Mouse (Mus musculus) midbrain, embryonic 14.5 days (tissue): ENCODE measurements at regions not wholly inside any gene's neighbourhood (a gene's known extent, or its start where the extent isn't known, plus 50 kb on each side); places are given as distances from the start of the nearest gene placed in this dataset.
A peak's percentile ranks its signal among the peaks of the same experiment; 100 is the strongest.

ENCODE experiments used
- ATAC-seq: fragments of 200-750 bp; cut with Nextera tagmentation; 2 replicates; pipeline ENCODE4 v1.8.0; 2017; ENCODE audit warnings: moderate number of reproducible peaks, moderate library complexity; ENCODE audit not compliant: low FRiP score, low TSS enrichment
- DNase-seq: peaks from one replicate; pipeline ENCODE4 v3.0.0-alpha.2; 2015
- H3K27ac ChIP-seq: fragments of 300-500 bp; sonication (generic); replicated peaks from 2 replicates; pipeline ENCODE4 v1.5.1; 2014; ENCODE audit warnings: mild to moderate bottlenecking, low read depth, low read length, moderate library complexity
- H3K27me3 ChIP-seq: fragments of 300-500 bp; sonication (generic); 2 replicates; pipeline ENCODE4 v1.6.1; 2014; ENCODE audit warnings: low read length, control low read depth, mixed read lengths; ENCODE audit not compliant: control insufficient read depth, insufficient read depth
- H3K36me3 ChIP-seq: fragments of 300-500 bp; sonication (generic); 2 replicates; pipeline ENCODE4 v1.6.1; 2014; ENCODE audit warnings: low read length, control low read depth; ENCODE audit not compliant: control insufficient read depth, insufficient read depth
- H3K4me1 ChIP-seq: fragments of 300-500 bp; sonication (generic); 2 replicates; pipeline ENCODE4 v1.6.1; 2014; ENCODE audit warnings: mild to moderate bottlenecking, antibody characterized with exemption, low read length, control low read depth; ENCODE audit not compliant: control insufficient read depth, insufficient read depth
- H3K4me2 ChIP-seq: fragments of 300-500 bp; sonication (generic); 2 replicates; pipeline ENCODE4 v1.6.1; 2014; ENCODE audit warnings: mild to moderate bottlenecking, low read length, moderate library complexity
- H3K4me3 ChIP-seq: fragments of 300-500 bp; sonication (generic); replicated peaks from 2 replicates; pipeline ENCODE4 v1.5.1; 2014; ENCODE audit warnings: low read depth, low read length
- H3K9ac ChIP-seq: fragments of 300-500 bp; sonication (generic); replicated peaks from 2 replicates; pipeline ENCODE4 v1.6.1; 2014; ENCODE audit warnings: mild to moderate bottlenecking, low read length, moderate library complexity
- H3K9me3 ChIP-seq: fragments of 300-500 bp; sonication (generic); 2 replicates; pipeline ENCODE4 v1.6.1; 2016; ENCODE audit warnings: low read length, control low read depth, mixed read lengths; ENCODE audit not compliant: control insufficient read depth
- WGBS: fragments of 180-500 bp; shearing (Covaris S2); extraction: QIAGEN DNeasy Blood & Tissue Kit; methylation state at CpG from one replicate; pipeline ENCODE4 v1.1.7; 2014; 5-methylcytosine and 5-hydroxymethylcytosine counted together

- no peaks in the 10 kb centered on the region for H3K36me3 ChIP-seq
- ATAC-seq (no peak), DNase-seq (no peak)
- no peaks in the 10 kb centered on the region for H3K4me1 ChIP-seq
- no peak overlapping the region for H3K27ac ChIP-seq
- 95% methylated on average over 2 of the region's 2 CpGs for WGBS
- no peaks in the 10 kb centered on the region for H3K9me3 ChIP-seq
- no peaks in the 10 kb centered on the region for H3K27me3 ChIP-seq
- no peak overlapping the region for H3K4me3 ChIP-seq
- no peak overlapping the region for H3K9ac ChIP-seq
- no peak overlapping the region for H3K4me2 ChIP-seq
These were observed 243.8 kb downstream of the 4933412E24Rik start for GRCm38 (mm10) chr15:59772595-59772994.

- Histone ChIP-seq H3K4me1 (no peaks in the 10 kb centered on the region), H3K27me3 (no peaks in the 10 kb centered on the region), H3K4me2 (no peak overlapping the region), H3K9ac (no peak overlapping the region), H3K9me3 (no peaks in the 10 kb centered on the region), H3K36me3 (no peaks in the 10 kb centered on the region), H3K4me3 (no peak overlapping the region), H3K27ac (no peak overlapping the region)
- ATAC-seq (no peak), DNase-seq (no peak)
- WGBS: 96% methylated on average over 6 of the region's 6 CpGs
These were observed 254.4 kb downstream of the 4933412E24Rik start for GRCm38 (mm10) chr15:59762061-59762460.

- DNase-seq: no peak
- WGBS: 92% methylated on average over 5 of the region's 5 CpGs
- no peak overlapping the region for H3K9ac ChIP-seq
- H3K27me3 ChIP-seq: no peaks in the 10 kb centered on the region
- H3K4me2 ChIP-seq: no peak overlapping the region
- no peaks in the 10 kb centered on the region for H3K9me3 ChIP-seq
- no peak overlapping the region for H3K4me3 ChIP-seq
- H3K4me1 ChIP-seq: no peaks in the 10 kb centered on the region
- H3K27ac ChIP-seq: no peak overlapping the region
- H3K36me3 ChIP-seq: no peaks in the 10 kb centered on the region
- no peak for ATAC-seq
These were observed 255.9 kb downstream of the 4933412E24Rik start for GRCm38 (mm10) chr15:59760490-59760889.

- Histone ChIP-seq H3K9ac (no peak overlapping the region), H3K36me3 (no peaks in the 10 kb centered on the region), H3K4me2 (no peak overlapping the region), H3K9me3 (no peaks in the 10 kb centered on the region), H3K4me1 (no peaks in the 10 kb centered on the region), H3K27ac (no peak overlapping the region), H3K27me3 (no peaks in the 10 kb centered on the region), H3K4me3 (no peak overlapping the region)
- WGBS: 51% methylated on average over 4 of the region's 4 CpGs
- no peak for DNase-seq
- ATAC-seq: no peak
These were observed 256.8 kb downstream of the 4933412E24Rik start for GRCm38 (mm10) chr15:59759566-59759965.

GRCm38 (mm10) chr15:59758971-59759370, 257.4 kb downstream of the 4933412E24Rik start:
- Histone ChIP-seq H3K27ac (no peak overlapping the region), H3K4me2 (no peak overlapping the region), H3K4me1 (no peaks in the 10 kb centered on the region), H3K36me3 (no peaks in the 10 kb centered on the region), H3K4me3 (no peak overlapping the region), H3K27me3 (no peaks in the 10 kb centered on the region), H3K9ac (no peak overlapping the region), H3K9me3 (no peaks in the 10 kb centered on the region)
- ATAC-seq (no peak), DNase-seq (no peak)
- 72% methylated on average over 2 of the region's 2 CpGs for WGBS

- DNase-seq: no peak
These were observed 260.3 kb downstream of the 4933412E24Rik start for GRCm38 (mm10) chr15:59756141-59756540.

GRCm38 (mm10) chr15:59754906-59755305, 261.5 kb downstream of the 4933412E24Rik start:
- Histone ChIP-seq H3K9me3 (no peaks in the 10 kb centered on the region), H3K27ac (no peak overlapping the region), H3K27me3 (no peaks in the 10 kb centered on the region), H3K9ac (no peak overlapping the region), H3K4me3 (no peak overlapping the region), H3K4me2 (no peak overlapping the region), H3K4me1 (no peaks in the 10 kb centered on the region), H3K36me3 (no peaks in the 10 kb centered on the region)
- no peak for ATAC-seq
- peak; percentile 4 for DNase-seq
- WGBS: 77% methylated on average over 13 of the region's 13 CpGs

More at GRCm38 (mm10) chr15:59756141-59756540, 260.3 kb downstream of the 4933412E24Rik start:
- WGBS: 80% methylated on average over 6 of the region's 6 CpGs
- Histone ChIP-seq H3K9me3 (no peaks in the 10 kb centered on the region), H3K27ac (no peak overlapping the region), H3K4me2 (no peak overlapping the region), H3K9ac (no peak overlapping the region), H3K27me3 (no peaks in the 10 kb centered on the region), H3K4me3 (no peak overlapping the region), H3K36me3 (no peaks in the 10 kb centered on the region), H3K4me1 (no peaks in the 10 kb centered on the region)
- no peak for ATAC-seq

GRCm38 (mm10) chr15:59752277-59752676, 264.1 kb downstream of the 4933412E24Rik start:
- Histone ChIP-seq H3K9me3 (no peaks in the 10 kb centered on the region), H3K36me3 (no peaks in the 10 kb centered on the region), H3K27ac (no peak overlapping the region), H3K27me3 (no peaks in the 10 kb centered on the region), H3K4me2 (no peak overlapping the region), H3K4me3 (no peak overlapping the region), H3K4me1 (no peaks in the 10 kb centered on the region), H3K9ac (no peak overlapping the region)
- WGBS: 100% methylated on average over 1 of the region's 1 CpGs
- DNase-seq (no peak), ATAC-seq (no peak)

GRCm38 (mm10) chr15:59746290-59746689, 270.1 kb downstream of the 4933412E24Rik start:
- Histone ChIP-seq H3K36me3 (no peaks in the 10 kb centered on the region), H3K9me3 (no peaks in the 10 kb centered on the region), H3K4me1 (no peaks in the 10 kb centered on the region), H3K4me2 (no peak overlapping the region), H3K27me3 (no peaks in the 10 kb centered on the region), H3K4me3 (no peak overlapping the region), H3K9ac (no peak overlapping the region), H3K27ac (no peak overlapping the region)
- 75% methylated on average over 9 of the region's 9 CpGs for WGBS
- DNase-seq: no peak
- no peak for ATAC-seq
